Mouse (Mus musculus) limb, embryonic 10.5 days (tissue): ENCODE data around the gene Nprl2. TPM values are rescaled to one million over a fixed set of nuclear protein-coding genes. Genes with fewer than 3 reads are reported as not detected.

Experiments used
- DNase-seq: peaks from one replicate; pipeline ENCODE4 v3.0.0-alpha.2; 2017; ENCODE audit warnings: low spot score
- H3K27ac ChIP-seq: fragments of 300-500 bp; sonication (generic); 2 replicates; pipeline ENCODE4 v1.5.1; 2016; ENCODE audit warnings: mild to moderate bottlenecking
- H3K27me3 ChIP-seq: fragments of 300-500 bp; sonication (generic); 2 replicates; pipeline ENCODE4 v1.6.1; 2016; ENCODE audit warnings: low read depth, mild to moderate bottlenecking; ENCODE audit not compliant: poor library complexity, severe bottlenecking
- H3K36me3 ChIP-seq: fragments of 300-500 bp; sonication (generic); 2 replicates; pipeline ENCODE4 v1.6.1; 2016; ENCODE audit warnings: mild to moderate bottlenecking, moderate library complexity
- H3K4me1 ChIP-seq: fragments of 300-500 bp; sonication (generic); 2 replicates; pipeline ENCODE4 v1.6.1; 2016
- H3K4me3 ChIP-seq: fragments of 300-500 bp; sonication (generic); 2 replicates; pipeline ENCODE4 v1.5.1; 2016; ENCODE audit warnings: mild to moderate bottlenecking, moderate library complexity
- H3K9me3 ChIP-seq: fragments of 300-500 bp; sonication (generic); replicated peaks from 2 replicates; pipeline ENCODE4 v1.6.1; 2016; ENCODE audit warnings: mild to moderate bottlenecking
- WGBS: fragments of 180-500 bp; shearing (Covaris S2); methylation state at CpG from one replicate; pipeline ENCODE4 v1.1.7; 2016; 5-methylcytosine and 5-hydroxymethylcytosine counted together
- polyA plus RNA-seq: library from polyadenylated mRNA; unstranded; fragments of >200 nt; fragmentation: Nextera tagmentation; extraction: Ambion mirVana; gene quantifications from 2 replicates; pipeline ENCODE4 v1.2.1, GENCODE M21; 2016

Gene Nprl2
- polyA plus RNA-seq, 1 experiment from 2014 or later: 37.3 TPM

DNA sequence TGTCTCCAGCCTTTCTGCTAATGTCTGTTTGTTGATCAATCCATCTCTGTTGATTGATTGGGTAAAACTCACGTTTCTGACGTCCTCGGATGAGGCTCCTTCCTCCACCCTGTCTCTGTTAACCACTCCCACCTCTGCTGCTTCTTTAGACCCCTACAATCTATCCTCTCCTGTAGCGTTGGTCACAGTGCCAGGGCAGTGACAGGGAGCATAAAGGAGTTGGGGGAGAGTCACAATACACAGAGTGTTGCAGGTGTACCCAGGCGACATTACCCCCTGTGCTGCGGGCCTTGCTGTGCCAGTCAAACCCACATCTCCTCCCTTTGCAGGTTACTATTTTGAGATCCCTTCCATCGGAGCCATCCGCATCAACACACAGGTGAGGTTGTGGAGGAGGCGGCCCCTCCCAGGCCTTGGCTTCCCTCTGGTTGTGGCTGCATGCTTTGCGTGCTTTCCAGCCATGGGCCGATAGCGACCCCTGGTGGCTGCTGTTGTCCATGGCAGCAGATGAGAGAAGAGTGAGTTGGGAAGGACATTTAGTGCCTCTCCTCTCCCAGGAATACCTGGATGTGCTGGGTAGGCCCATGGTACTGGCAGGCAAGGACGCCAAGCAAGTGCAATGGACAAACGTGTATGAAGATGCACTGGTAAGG lies 27.6 kb upstream of the Nprl2 start:
- H3K27ac ChIP-seq: no peak overlapping the region
- peaks cover 22% of the 10 kb centered on the region for H3K4me1 ChIP-seq
- H3K36me3 ChIP-seq: no peaks in the 10 kb centered on the region
- WGBS: 21% methylated on average over 14 of the region's 14 CpGs
- peaks cover 83% of the 10 kb centered on the region for H3K27me3 ChIP-seq
- no peak overlapping the region for H3K4me3 ChIP-seq
- peak; percentile 96 for DNase-seq
- H3K9me3 ChIP-seq: no peaks in the 10 kb centered on the region

DNA sequence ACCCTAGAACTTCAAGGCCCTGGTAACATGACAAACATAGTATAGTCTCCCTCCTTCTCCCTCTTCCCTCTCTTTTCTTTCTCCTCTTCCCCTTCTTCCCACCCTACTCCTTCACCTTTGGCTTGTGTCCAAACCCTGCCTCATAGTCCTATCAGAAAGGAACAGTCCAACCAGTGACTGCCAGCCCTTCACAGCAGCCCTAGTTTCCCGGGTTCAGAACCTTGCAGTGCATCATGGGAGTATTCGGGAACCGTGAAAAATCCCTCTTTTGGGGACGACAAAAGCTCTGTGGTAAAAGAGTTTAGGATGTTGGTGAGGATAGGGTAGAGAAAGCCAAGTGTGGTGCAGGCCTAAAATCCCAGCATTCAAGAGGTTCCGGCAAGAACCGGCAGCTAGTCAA lies 21.7 kb upstream of the Nprl2 start:
- Histone ChIP-seq H3K27ac (no peak overlapping the region), H3K4me1 (peaks cover 34% of the 10 kb centered on the region), H3K9me3 (no peaks in the 10 kb centered on the region), H3K36me3 (no peaks in the 10 kb centered on the region), H3K4me3 (no peak overlapping the region), H3K27me3 (peaks cover 89% of the 10 kb centered on the region)
- no peak for DNase-seq
- 72% methylated on average over 6 of the region's 6 CpGs for WGBS

GRCm38 (mm10) chr9:107521190-107521589 lies 20.8 kb upstream of the Nprl2 start:
- no peaks in the 10 kb centered on the region for H3K9me3 ChIP-seq
- no peak for DNase-seq
- H3K36me3 ChIP-seq: no peaks in the 10 kb centered on the region
- H3K4me1 ChIP-seq: peaks cover 34% of the 10 kb centered on the region
- H3K27ac ChIP-seq: peak overlapping the region; percentile 51; the same call in 1 of the 2 replicates
- peaks cover 97% of the 10 kb centered on the region for H3K27me3 ChIP-seq
- no peak overlapping the region for H3K4me3 ChIP-seq
- whole genome bisulfite sequencing: 73% methylated on average over 5 of the region's 5 CpGs

DNA sequence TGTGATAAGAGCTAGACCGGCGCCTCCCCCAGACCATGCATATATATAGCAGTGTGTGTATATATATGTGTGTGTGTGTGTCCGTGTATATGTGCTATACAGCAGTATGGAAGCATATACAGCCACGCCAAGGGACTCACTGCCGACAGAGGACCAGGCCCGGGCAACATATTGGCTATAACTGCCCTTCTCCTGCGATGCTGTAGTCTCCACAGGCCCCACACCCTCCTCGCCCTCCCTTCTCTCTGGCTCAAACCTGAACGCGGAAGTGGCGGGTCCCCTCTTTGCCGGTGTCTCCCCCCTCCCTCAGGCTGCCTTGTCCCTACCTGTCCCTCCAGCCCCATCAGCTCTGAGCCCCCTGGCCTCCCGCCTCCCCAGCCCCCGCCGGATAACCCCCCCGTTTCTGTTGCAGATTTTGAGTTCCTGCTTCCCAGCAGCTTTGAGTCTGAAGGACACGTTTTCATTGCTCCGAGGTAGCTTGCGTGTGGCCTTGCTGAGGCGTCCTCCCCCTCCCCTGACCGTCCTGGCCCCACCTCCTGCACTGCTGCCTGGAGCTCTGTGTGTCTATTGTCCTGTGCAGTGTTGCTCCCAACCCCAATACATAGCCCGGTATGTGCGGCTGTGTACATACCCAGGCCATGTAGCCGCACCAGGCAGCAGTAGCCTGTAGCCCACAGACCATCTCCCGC lies 20.2 kb upstream of the Nprl2 start:
- no peak for DNase-seq
- 28% methylated on average over 25 of the region's 25 CpGs for WGBS
- Histone ChIP-seq H3K27me3 (peaks cover 97% of the 10 kb centered on the region), H3K4me3 (peak overlapping the region; percentile 22), H3K27ac (peak overlapping the region; percentile 27), H3K4me1 (peaks cover 37% of the 10 kb centered on the region), H3K9me3 (no peaks in the 10 kb centered on the region), H3K36me3 (no peaks in the 10 kb centered on the region)

DNA sequence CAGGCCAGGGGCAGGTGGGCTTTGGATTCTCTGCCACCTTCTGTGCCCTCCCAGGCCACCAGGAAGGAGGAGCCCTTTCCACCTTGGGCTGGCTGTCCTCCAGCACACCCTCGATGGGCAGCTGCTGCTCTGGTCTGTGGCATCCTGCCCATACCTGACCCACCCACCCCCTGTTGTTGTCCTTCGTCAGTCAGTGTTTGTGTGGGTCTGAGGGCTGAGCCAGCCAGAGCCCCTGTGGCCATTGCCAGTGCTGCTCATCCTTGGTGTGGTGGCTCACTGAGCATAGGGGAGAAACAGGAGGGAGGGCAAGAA lies 19.7 kb upstream of the Nprl2 start:
- Histone ChIP-seq H3K4me1 (peaks cover 39% of the 10 kb centered on the region), H3K27ac (peak overlapping the region; percentile 27; the same call in 1 of the 2 replicates), H3K4me3 (no peak overlapping the region)

GRCm38 (mm10) chr9:107526198-107527026 lies 15.6 kb upstream of the Nprl2 start:
- Histone ChIP-seq H3K9me3 (no peaks in the 10 kb centered on the region), H3K27ac (peak overlapping the region; percentile 26; the same call in 1 of the 2 replicates), H3K36me3 (no peaks in the 10 kb centered on the region), H3K4me1 (peaks cover 38% of the 10 kb centered on the region), H3K4me3 (peak overlapping the region; percentile 49), H3K27me3 (peaks cover 91% of the 10 kb centered on the region)
- 5% methylated on average over 44 of the region's 44 CpGs for WGBS
- DNase-seq: peak; percentile 85

More for the DNA sequence above, 19.7 kb upstream of the Nprl2 start:
- DNase-seq: no peak
- Histone ChIP-seq H3K9me3 (no peaks in the 10 kb centered on the region), H3K27me3 (peaks cover 97% of the 10 kb centered on the region), H3K36me3 (no peaks in the 10 kb centered on the region)
- WGBS: 54% methylated on average over 2 of the region's 2 CpGs

GRCm38 (mm10) chr9:107533791-107534407 lies 8.1 kb upstream of the Nprl2 start, which contains the start of gene Tmem115:
Gene Tmem115, plus strand, starts transcription at chr9:107533945.
- H3K4me1 ChIP-seq: peaks cover 36% of the 10 kb centered on the region
- H3K36me3 ChIP-seq: peaks cover 25% of the 10 kb centered on the region
- H3K9me3 ChIP-seq: no peaks in the 10 kb centered on the region
- peak within 1 kb of the TSS; percentile 85 for H3K27ac ChIP-seq
- H3K4me3 ChIP-seq: peak within 1 kb of the TSS; percentile 75
- WGBS: under 1% methylated on average over 48 of the region's 48 CpGs
- peak; percentile 89 for DNase-seq
- H3K27me3 ChIP-seq: peaks cover 16% of the 10 kb centered on the region; the same call in 1 of the 2 replicates

DNA sequence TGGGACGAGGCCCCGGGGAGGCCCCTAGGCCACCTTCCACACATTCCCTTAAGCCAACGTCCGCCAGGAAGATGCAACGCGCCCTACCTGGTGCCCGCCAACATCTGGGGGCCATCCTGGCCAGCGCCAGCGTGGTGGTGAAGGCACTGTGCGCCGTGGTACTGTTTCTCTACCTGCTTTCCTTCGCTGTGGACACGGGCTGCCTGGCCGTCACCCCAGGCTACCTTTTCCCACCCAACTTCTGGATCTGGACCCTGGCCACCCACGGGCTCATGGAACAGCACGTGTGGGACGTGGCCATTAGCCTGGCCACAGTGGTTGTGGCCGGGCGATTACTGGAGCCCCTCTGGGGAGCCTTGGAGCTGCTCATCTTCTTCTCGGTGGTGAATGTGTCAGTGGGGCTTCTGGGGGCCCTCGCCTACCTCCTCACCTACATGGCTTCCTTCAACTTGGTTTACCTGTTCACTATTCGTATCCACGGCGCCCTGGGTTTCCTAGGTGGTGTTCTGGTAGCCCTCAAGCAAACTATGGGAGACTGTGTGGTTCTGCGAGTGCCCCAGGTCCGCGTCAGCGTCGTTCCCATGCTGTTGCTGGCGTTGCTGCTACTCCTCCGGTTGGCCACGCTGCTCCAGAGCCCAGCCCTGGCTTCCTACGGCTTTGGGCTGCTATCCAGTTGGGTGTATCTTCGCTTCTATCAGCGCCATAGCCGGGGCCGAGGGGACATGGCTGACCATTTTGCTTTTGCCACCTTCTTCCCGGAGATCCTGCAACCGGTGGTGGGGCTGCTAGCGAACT lies 7.4 kb upstream of the Nprl2 start:
- peaks cover 32% of the 10 kb centered on the region for H3K36me3 ChIP-seq
- under 1% methylated on average over 40 of the region's 40 CpGs for WGBS
- peak; percentile 51 for DNase-seq
- H3K27me3 ChIP-seq: peaks cover 13% of the 10 kb centered on the region; the same call in 1 of the 2 replicates
- no peaks in the 10 kb centered on the region for H3K9me3 ChIP-seq
- H3K4me3 ChIP-seq: peak overlapping the region; percentile 75
- peaks cover 36% of the 10 kb centered on the region for H3K4me1 ChIP-seq
- peak overlapping the region; percentile 85 for H3K27ac ChIP-seq

- no peak for DNase-seq
- Histone ChIP-seq H3K27me3 (no peaks in the 10 kb centered on the region), H3K9me3 (no peaks in the 10 kb centered on the region), H3K4me1 (peaks cover 57% of the 10 kb centered on the region), H3K36me3 (peaks cover 41% of the 10 kb centered on the region), H3K27ac (no peak overlapping the region), H3K4me3 (no peak overlapping the region)
- 94% methylated on average over 7 of the region's 7 CpGs for WGBS
Observed at GRCm38 (mm10) chr9:107538231-107538630, 3.8 kb upstream of the Nprl2 start.

- DNase-seq: no peak
- no peak overlapping the region for H3K4me3 ChIP-seq
- H3K4me1 ChIP-seq: peaks cover 59% of the 10 kb centered on the region
- no peaks in the 10 kb centered on the region for H3K9me3 ChIP-seq
- no peak overlapping the region for H3K27ac ChIP-seq
- H3K36me3 ChIP-seq: peaks cover 46% of the 10 kb centered on the region
- 89% methylated on average over 3 of the region's 3 CpGs for WGBS
- H3K27me3 ChIP-seq: no peaks in the 10 kb centered on the region
Observed at GRCm38 (mm10) chr9:107538711-107539110, 3.3 kb upstream of the Nprl2 start.

- Histone ChIP-seq H3K4me3 (no peak overlapping the region), H3K9me3 (no peaks in the 10 kb centered on the region), H3K36me3 (peaks cover 58% of the 10 kb centered on the region), H3K4me1 (peaks cover 51% of the 10 kb centered on the region), H3K27me3 (no peaks in the 10 kb centered on the region), H3K27ac (no peak overlapping the region)
- DNase-seq: no peak
- WGBS: 89% methylated on average over 8 of the region's 8 CpGs
Observed at GRCm38 (mm10) chr9:107539940-107540339, 2.1 kb upstream of the Nprl2 start.

DNA sequence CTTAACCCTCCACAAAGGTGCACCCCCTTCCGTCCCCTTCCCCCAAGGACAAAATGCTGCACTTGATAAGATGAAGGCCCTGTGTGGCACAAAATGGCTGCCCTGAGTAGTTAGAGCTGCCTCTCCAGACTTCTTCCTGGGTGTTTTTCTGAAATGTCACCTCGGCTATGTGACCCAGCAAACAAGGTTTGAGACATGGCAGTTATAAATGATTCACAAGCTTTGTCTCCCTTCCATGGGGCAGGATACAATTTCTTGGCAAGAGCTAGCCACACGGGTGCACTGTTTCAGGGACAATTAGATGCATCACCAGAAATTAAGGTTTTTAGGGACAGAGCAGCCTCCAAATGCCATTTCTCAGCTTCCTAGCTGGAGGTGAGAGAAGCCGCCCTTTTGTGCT lies 1.6 kb upstream of the Nprl2 start:
- DNase-seq: no peak
- H3K4me1 ChIP-seq: peaks cover 49% of the 10 kb centered on the region
- no peaks in the 10 kb centered on the region for H3K27me3 ChIP-seq
- peaks cover 63% of the 10 kb centered on the region for H3K36me3 ChIP-seq
- no peak overlapping the region for H3K27ac ChIP-seq
- 76% methylated on average over 4 of the region's 4 CpGs for WGBS
- 0 out of 2 replicates have a peak overlapping the region, but pooled peaks have one; percentile 68 for H3K4me3 ChIP-seq
- no peaks in the 10 kb centered on the region for H3K9me3 ChIP-seq
